Mouse (Mus musculus) liver, embryonic 18 days (tissue): ENCODE results near the gene 4931406P16Rik. TPM values are rescaled to one million over a fixed set of nuclear protein-coding genes. Genes with fewer than 3 reads are reported as not detected.

ENCODE experiments used
- polyA plus RNA-seq: library from polyadenylated mRNA; depleted of rRNA; stranded (reverse); fragments of >200 nt; gene quantifications from 2 replicates; pipeline ENCODE4 v1.2.3, GENCODE M21; 2012; rRNA removed

Gene 4931406P16Rik
- 9.9 and 10.6 TPM in 2 replicates for polyA plus RNA-seq

DNA sequence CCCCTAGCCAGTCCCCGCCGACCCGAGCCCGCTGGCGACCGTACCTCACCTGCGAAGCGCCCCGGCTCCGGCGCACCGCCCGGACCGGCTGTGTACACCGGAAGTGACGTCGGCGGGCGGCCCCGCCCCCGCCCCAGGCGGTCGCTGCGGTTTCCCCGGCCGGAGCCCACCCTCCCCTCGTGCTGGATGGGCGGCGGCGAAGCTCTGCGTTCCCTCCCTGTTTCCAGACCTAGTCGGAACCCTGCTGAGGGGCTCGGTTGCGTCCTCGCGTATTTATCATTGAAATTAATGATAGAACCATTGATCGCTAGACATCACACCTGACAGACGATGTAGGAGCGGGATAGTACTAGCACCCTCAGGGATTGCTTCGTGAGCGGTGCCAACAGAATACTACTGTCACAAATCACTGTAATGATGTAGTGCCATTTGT is at the start of gene 4931406P16Rik:
TSS of gene 4931406P16Rik (minus strand) at position 109 of the 433 bp plus-strand sequence.

DNA sequence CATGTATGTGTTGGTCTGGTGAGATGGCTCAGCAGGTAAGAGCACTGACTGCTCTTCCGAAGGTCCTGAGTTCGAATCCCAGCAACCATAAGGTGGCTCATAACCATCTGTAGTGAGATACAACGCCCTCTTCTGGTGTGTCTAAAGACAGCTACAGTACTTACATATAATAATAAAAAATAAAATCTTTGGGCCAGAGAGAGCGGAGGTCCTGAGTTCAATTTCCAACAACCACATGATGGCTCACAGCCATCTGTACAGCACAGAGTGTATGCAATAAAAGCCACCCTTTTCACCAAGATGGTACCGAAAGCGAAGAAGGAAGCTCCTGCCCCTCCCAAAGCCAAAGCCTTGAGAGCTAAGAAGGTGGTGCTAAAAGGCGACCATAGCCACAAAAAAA is 62.6 kb downstream of the 4931406P16Rik start, which contains the start of gene Gm6096:
TSS of gene Gm6096 (plus strand) at position 301 of the 400 bp plus-strand sequence.

GRCm38 (mm10) chr7:34230116-34230515 is 83.2 kb downstream of the 4931406P16Rik start, which contains the start of gene Gpi1:
Gpi1 (minus strand) TSS chr7:34230336.

GRCm38 (mm10) chr7:34196132-34197128 is 116.9 kb downstream of the 4931406P16Rik start, which contains the start of gene Pdcd2l:
Pdcd2l (minus strand) TSS chr7:34196661.

Other genes with a start within 250 kb of the 4931406P16Rik start
- gene Scgb1b30, start 218.1 kb downstream of the 4931406P16Rik start, polyA plus RNA-seq, result not detected in 2 replicates
- gene Wtip, start 180.3 kb downstream of the 4931406P16Rik start, polyA plus RNA-seq, result 4.8 TPM in 2 replicates
- gene Uba2, start 144.0 kb downstream of the 4931406P16Rik start, polyA plus RNA-seq, result 36.5 and 38.4 TPM in 2 replicates
- 13.3 and 14.3 TPM in 2 replicates for gene Pdcd2l, start 116.9 kb downstream of the 4931406P16Rik start, polyA plus RNA-seq
- 193 and 199 TPM in 2 replicates for gene Gpi1, start 83.2 kb downstream of the 4931406P16Rik start, polyA plus RNA-seq
- not detected in 2 replicates for gene Gm6096, start 62.5 kb downstream of the 4931406P16Rik start, polyA plus RNA-seq
- gene Lsm14a, start 79.8 kb upstream of the 4931406P16Rik start, polyA plus RNA-seq, result 33.7 and 33.9 TPM in 2 replicates